Mouse (Mus musculus): ENCODE measurements around the gene Ctnnd1. TPM values are rescaled to one million over a fixed set of nuclear protein-coding genes. Genes with fewer than 3 reads are reported as not detected.

Ctnnd1 gene
- polyA plus RNA-seq, 1 experiment from 2014 or later = 10.8 TPM

GRCm38 (mm10) chr2:84626366-84626975, 24.1 kb downstream of the Ctnnd1 start:
- Histone ChIP-seq H3K9ac (no peak overlapping the region), H3K27ac (no peak overlapping the region), H3K27me3 (no peaks in the 10 kb centered on the region), H3K36me3 (peaks cover 10% of the 10 kb centered on the region), H3K4me3 (replicated peaks) (no peak overlapping the region), H3K4me2 (no peak overlapping the region), H3K4me1 (replicated peaks) (peaks cover 36% of the 10 kb centered on the region), H3K9me3 (replicated peaks) (no peaks in the 10 kb centered on the region)
- WGBS (ENCODE audit: insufficient replicate concordance) = 75% methylated on average over 7 of the region's 7 CpGs
- DNase-seq (no peak), ATAC-seq (ENCODE audit: low read depth) (no peak)

DNA sequence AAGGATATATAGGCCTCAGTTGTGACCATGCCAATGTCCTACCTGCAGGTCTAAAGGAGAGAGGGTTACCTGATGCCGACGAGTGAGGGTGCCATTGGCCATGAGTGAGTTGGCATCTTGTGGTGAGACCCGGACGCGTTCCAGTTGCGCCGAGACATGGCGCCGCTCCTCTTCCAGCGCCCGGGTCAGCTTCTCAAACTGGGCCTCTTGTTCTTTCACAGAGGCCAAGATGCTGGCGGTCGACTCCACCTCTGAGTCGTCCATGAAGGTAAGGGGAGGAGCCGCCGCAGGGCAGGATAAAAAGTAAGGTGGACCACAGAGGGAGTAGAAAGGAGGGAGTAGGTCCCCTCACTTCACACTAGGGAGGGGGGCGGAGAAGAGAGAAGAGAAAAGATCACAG, 26.4 kb downstream of the Ctnnd1 start:
- Histone ChIP-seq H3K9me3 (replicated peaks) (no peaks in the 10 kb centered on the region), H3K36me3 (peaks cover 26% of the 10 kb centered on the region), H3K4me1 (replicated peaks) (peaks cover 37% of the 10 kb centered on the region), H3K27ac (no peak overlapping the region), H3K4me2 (no peak overlapping the region), H3K4me3 (replicated peaks) (no peak overlapping the region), H3K27me3 (no peaks in the 10 kb centered on the region), H3K9ac (no peak overlapping the region)
- no peak for DNase-seq
- no peak for ATAC-seq (ENCODE audit: low read depth)
- WGBS (ENCODE audit: insufficient replicate concordance) = 87% methylated on average over 17 of the region's 17 CpGs

DNA sequence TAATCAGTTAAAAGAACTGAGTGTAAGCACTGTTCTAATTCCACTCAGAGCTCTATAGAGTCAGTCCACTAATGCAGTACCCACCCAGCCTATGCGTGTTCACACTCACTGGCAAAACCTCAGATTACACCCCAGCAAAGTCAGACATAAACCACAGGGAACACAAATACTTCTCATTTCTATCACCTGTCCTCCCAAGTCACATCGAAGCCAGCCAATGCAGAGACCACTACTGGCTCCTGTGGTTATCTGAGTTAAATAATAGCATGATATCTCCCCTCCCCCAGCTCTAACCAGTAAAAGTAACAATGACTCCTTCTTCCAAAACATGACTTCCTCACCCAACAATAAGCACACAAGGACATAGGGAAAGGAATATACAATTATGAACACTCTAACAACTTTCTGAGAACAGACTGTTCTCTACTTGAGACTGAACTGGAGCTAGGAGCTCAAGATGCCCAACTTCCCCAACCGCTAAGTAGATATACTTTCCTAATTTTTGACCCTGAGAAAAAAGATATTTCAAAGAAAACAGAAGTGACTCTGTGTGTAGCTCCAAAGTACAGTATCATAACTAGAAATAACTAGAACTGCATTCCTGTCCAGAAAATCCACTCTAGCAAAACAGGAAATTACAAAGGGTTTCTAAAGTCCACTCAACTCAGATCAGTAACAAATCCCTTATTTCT, 27.0 kb downstream of the Ctnnd1 start:
- WGBS (ENCODE audit: insufficient replicate concordance) = 50% methylated on average over 3 of the region's 3 CpGs
- peaks cover 30% of the 10 kb centered on the region for H3K36me3 ChIP-seq
- no peak overlapping the region for H3K4me2 ChIP-seq
- no peak overlapping the region for H3K9ac ChIP-seq
- H3K4me1 ChIP-seq (replicated peaks) = peaks cover 41% of the 10 kb centered on the region
- DNase-seq (no peak), ATAC-seq (ENCODE audit: low read depth) (no peak)
- H3K27ac ChIP-seq = no peak overlapping the region
- no peaks in the 10 kb centered on the region for H3K9me3 ChIP-seq (replicated peaks)
- no peaks in the 10 kb centered on the region for H3K27me3 ChIP-seq
- H3K4me3 ChIP-seq (replicated peaks) = no peak overlapping the region

GRCm38 (mm10) chr2:84622668-84623067, 27.9 kb downstream of the Ctnnd1 start:
- Histone ChIP-seq H3K4me1 (replicated peaks) (peaks cover 37% of the 10 kb centered on the region), H3K27ac (no peak overlapping the region), H3K27me3 (no peaks in the 10 kb centered on the region), H3K9ac (no peak overlapping the region), H3K4me2 (no peak overlapping the region), H3K36me3 (peaks cover 31% of the 10 kb centered on the region), H3K9me3 (replicated peaks) (no peaks in the 10 kb centered on the region), H3K4me3 (replicated peaks) (no peak overlapping the region)
- DNase-seq (no peak), ATAC-seq (ENCODE audit: low read depth) (no peak)
- 59% methylated on average over 2 of the region's 2 CpGs for WGBS (ENCODE audit: insufficient replicate concordance)

GRCm38 (mm10) chr2:84619646-84620340, 30.8 kb downstream of the Ctnnd1 start:
- Histone ChIP-seq H3K36me3 (peaks cover 56% of the 10 kb centered on the region), H3K27ac (no peak overlapping the region), H3K9me3 (replicated peaks) (no peaks in the 10 kb centered on the region), H3K4me1 (replicated peaks) (peaks cover 27% of the 10 kb centered on the region), H3K9ac (no peak overlapping the region), H3K27me3 (no peaks in the 10 kb centered on the region), H3K4me3 (replicated peaks) (no peak overlapping the region), H3K4me2 (no peak overlapping the region)
- ATAC-seq (ENCODE audit: low read depth) (0 out of 2 replicates have a peak, but pooled peaks have one; percentile 17), DNase-seq (no peak)
- 87% methylated on average over 21 of the region's 21 CpGs for WGBS (ENCODE audit: insufficient replicate concordance)

DNA sequence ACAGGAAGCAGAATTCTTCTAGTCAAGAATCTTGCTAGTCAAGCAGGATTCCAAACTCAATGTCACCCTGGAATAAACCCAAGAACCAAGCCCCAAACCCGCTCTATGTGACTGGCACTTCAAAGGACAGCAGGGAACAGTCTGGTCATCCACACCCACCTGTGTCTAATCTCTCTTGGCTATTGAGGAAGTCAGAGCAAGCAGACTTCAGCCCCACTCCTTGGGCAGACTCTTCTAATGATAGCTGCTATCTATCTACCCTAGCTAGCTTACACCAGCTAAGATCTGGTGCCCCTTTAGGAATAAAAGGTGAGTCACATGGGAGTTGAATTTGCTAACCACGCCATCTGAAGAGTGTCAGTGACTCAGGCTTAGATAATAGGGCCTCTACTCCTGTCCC, 31.7 kb downstream of the Ctnnd1 start:
- H3K9me3 ChIP-seq (replicated peaks) = no peaks in the 10 kb centered on the region
- no peak for DNase-seq
- peaks cover 58% of the 10 kb centered on the region for H3K36me3 ChIP-seq
- peak; percentile 26; the same call in 1 of the 2 replicates for ATAC-seq (ENCODE audit: low read depth)
- peak overlapping the region; percentile 37 for H3K27ac ChIP-seq
- no peak overlapping the region for H3K4me2 ChIP-seq
- H3K4me1 ChIP-seq (replicated peaks) = peaks cover 20% of the 10 kb centered on the region
- H3K27me3 ChIP-seq = no peaks in the 10 kb centered on the region
- WGBS (ENCODE audit: insufficient replicate concordance) = 49% methylated on average over 2 of the region's 2 CpGs
- no peak overlapping the region for H3K4me3 ChIP-seq (replicated peaks)
- H3K9ac ChIP-seq = no peak overlapping the region

DNA sequence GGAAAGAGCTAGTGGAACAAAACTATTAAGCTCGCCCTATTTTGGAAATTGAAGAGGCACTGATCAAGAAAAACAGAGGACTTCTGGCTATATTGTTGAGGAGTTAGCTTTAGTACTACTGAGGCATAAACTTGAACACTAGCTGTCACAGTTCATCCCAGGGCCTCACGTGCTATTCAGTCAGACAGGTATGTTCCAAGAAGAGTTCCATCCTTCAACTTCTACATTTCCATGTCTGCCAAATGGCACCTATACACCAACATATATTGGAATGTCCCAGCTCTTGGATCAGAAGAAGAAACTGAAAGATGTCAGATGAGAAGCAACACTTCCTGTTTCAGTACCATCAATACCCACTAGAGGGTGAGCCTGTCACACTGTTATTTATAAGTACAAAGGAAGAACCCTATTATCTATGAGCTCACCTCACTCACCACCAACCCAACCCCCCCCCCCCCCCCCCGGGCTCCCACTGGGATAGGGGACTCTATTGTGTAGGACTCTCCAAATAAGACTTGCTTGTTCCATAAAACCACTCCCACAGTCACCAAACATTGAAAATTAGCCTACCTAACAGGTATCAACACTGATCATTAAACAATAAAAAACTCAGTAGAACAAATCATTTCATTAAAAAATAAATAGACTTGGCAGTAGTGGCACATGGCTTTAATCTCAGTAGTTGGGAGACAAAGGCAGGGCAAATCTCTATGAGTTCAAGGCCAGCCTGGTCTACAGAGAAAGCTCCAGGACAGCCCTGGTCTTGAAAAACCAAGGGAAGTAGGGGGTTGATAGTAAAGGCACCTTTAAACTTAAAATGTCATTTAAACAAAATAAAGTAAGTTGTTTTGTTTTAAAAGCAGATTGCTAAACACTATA, 32.7 kb downstream of the Ctnnd1 start:
- Histone ChIP-seq H3K4me1 (replicated peaks) (peaks cover 11% of the 10 kb centered on the region), H3K4me3 (replicated peaks) (no peak overlapping the region), H3K27ac (no peak overlapping the region), H3K4me2 (no peak overlapping the region), H3K27me3 (no peaks in the 10 kb centered on the region), H3K36me3 (peaks cover 69% of the 10 kb centered on the region), H3K9ac (no peak overlapping the region), H3K9me3 (replicated peaks) (no peaks in the 10 kb centered on the region)
- DNase-seq (no peak), ATAC-seq (ENCODE audit: low read depth) (no peak)
- 49% methylated on average over 3 of the region's 3 CpGs for WGBS (ENCODE audit: insufficient replicate concordance)

DNA sequence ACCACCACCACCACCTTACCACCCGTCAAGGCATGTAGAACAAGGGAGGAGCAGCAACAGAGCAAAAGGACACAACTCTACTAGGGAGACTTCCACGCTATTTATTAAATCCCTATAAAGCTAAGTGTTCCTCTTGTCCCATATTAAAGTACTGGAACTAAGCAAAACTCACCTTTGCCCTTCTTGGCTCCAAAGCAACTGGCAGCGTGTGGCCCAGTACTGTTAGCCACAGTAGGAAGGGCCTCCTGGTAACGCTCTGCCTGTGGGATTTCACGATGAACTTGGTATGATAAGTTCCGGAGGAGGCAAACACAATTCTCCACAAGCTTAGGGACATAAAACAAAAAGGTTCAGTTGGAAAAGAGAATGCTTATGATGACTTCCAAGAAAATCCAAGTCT, 37.8 kb downstream of the Ctnnd1 start:
- Histone ChIP-seq H3K4me1 (replicated peaks) (peaks cover 3% of the 10 kb centered on the region; the same call in 1 of the 2 replicates), H3K27ac (no peak overlapping the region), H3K9ac (no peak overlapping the region), H3K9me3 (replicated peaks) (no peaks in the 10 kb centered on the region), H3K4me3 (replicated peaks) (no peak overlapping the region), H3K27me3 (no peaks in the 10 kb centered on the region), H3K36me3 (peaks cover 87% of the 10 kb centered on the region), H3K4me2 (no peak overlapping the region)
- WGBS (ENCODE audit: insufficient replicate concordance) = 86% methylated on average over 6 of the region's 6 CpGs
- ATAC-seq (ENCODE audit: low read depth) (no peak), DNase-seq (no peak)

DNA sequence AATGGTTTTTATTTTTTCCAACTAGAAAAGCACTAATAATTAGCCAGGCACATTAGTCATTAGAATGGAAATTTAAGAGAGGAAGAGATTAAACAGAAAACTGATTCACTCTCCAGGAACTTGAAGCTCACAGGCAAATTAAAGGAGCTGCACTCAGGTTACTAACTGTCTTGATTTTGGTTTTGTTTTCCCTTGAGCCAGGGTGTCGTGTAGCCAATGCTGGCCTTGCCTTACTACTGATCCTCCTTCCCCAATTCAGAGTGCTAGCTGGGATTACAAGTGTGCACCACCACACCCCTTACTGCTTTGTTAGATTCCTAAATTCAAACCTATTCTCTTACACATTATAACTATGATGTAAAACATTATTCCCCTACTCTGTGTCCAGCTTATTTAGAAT, 42.7 kb downstream of the Ctnnd1 start:
- 74% methylated on average over 1 of the region's 1 CpGs for WGBS (ENCODE audit: insufficient replicate concordance)

GRCm38 (mm10) chr2:84600977-84601376, 49.6 kb downstream of the Ctnnd1 start:
- Histone ChIP-seq H3K9ac (no peak overlapping the region), H3K9me3 (replicated peaks) (no peaks in the 10 kb centered on the region), H3K4me1 (replicated peaks) (no peaks in the 10 kb centered on the region), H3K36me3 (peaks cover 52% of the 10 kb centered on the region), H3K27me3 (no peaks in the 10 kb centered on the region), H3K27ac (no peak overlapping the region), H3K4me2 (no peak overlapping the region), H3K4me3 (replicated peaks) (no peak overlapping the region)
- 50% methylated on average over 2 of the region's 2 CpGs for WGBS (ENCODE audit: insufficient replicate concordance)
- no peak for ATAC-seq (ENCODE audit: low read depth)
- DNase-seq = no peak

More for the DNA sequence above, 42.7 kb downstream of the Ctnnd1 start:
- H3K27ac ChIP-seq = no peak overlapping the region
- ATAC-seq (ENCODE audit: low read depth) (no peak), DNase-seq (no peak)
- peaks cover 83% of the 10 kb centered on the region for H3K36me3 ChIP-seq
- H3K9ac ChIP-seq = no peak overlapping the region
- H3K4me2 ChIP-seq = no peak overlapping the region
- no peaks in the 10 kb centered on the region for H3K27me3 ChIP-seq
- no peaks in the 10 kb centered on the region for H3K4me1 ChIP-seq (replicated peaks)
- H3K9me3 ChIP-seq (replicated peaks) = no peaks in the 10 kb centered on the region
- H3K4me3 ChIP-seq (replicated peaks) = no peak overlapping the region
